Mouse (Mus musculus) cerebellum, adult 2 months (tissue): Measurements from ENCODE around the gene Retreg1.

Source experiments
- CTCF ChIP-seq: fragments of 200-500 bp; IDR thresholded peaks from 2 replicates; pipeline ENCODE4 v1.5.1; 2011; ENCODE audit warnings: low read depth, mild to moderate bottlenecking, control low read depth, low read length, moderate library complexity, borderline replicate concordance; ENCODE audit not compliant: insufficient read depth
- POLR2A ChIP-seq: fragments of 200-500 bp; IDR thresholded peaks from 2 replicates; pipeline ENCODE4 v1.6.1; 2011; ENCODE audit warnings: low read length, control low read depth, borderline replicate concordance; ENCODE audit not compliant: insufficient read depth

DNA sequence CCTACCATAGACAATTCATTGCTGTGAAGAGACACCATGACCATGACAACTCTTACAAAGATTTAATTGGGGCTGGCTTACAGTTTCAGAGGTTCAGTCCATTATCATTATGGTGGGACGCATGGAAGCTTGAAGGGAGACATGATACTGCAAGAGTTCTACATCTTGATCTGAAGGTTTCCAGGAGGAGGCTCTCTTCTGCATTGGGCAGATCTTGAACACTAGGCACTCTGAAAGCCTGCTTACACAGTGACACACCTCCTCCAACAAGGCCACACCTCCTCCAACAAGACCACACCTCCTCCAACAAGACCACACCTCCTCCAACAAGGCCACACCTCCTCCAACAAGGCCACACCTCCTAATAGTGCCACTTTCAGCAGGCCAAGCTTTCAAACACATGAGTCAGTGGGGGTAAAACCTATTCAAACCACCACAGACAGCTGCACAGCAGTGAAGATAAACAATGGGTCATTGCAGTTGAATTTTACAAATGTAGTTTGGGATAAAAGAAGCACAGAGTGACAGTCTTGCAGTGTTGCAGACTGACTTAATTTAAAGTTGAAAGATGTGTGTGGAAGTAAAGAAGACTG lies 4.7 kb downstream of the Retreg1 start:
- no peak for TF ChIP-seq CTCF
- no peak for TF ChIP-seq POLR2A
